Mouse (Mus musculus) frontal cortex, postnatal 25 days (tissue): Measurements from ENCODE around the gene Elobl.

Experiments
- DNase-seq, 2 experiments: peaks; one replicate each; pipeline ENCODE4 v3.0.0; 2022; ENCODE audit warnings: low spot score in 2 of 2

Gene Elobl

DNA sequence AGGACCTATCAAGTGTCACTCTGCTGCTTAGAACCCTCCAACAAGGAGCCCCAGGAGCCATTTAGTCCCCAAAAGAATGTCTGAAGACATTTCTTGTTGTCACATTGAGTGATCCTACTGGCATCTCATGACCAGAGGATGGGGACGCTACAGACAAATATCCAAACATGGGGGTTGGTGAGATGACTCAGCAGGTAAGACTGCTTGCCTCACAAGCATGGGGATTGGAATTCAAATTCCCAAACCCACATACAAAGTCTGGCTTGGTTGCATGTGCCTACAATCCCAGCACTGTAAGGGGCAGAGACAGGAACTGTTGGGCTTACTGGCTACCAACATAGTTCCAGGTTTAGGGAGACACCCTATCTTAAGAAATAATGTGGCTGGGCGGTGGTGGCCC lies 28.8 kb downstream of the Elobl start:
- DNase-seq = no peak

DNA sequence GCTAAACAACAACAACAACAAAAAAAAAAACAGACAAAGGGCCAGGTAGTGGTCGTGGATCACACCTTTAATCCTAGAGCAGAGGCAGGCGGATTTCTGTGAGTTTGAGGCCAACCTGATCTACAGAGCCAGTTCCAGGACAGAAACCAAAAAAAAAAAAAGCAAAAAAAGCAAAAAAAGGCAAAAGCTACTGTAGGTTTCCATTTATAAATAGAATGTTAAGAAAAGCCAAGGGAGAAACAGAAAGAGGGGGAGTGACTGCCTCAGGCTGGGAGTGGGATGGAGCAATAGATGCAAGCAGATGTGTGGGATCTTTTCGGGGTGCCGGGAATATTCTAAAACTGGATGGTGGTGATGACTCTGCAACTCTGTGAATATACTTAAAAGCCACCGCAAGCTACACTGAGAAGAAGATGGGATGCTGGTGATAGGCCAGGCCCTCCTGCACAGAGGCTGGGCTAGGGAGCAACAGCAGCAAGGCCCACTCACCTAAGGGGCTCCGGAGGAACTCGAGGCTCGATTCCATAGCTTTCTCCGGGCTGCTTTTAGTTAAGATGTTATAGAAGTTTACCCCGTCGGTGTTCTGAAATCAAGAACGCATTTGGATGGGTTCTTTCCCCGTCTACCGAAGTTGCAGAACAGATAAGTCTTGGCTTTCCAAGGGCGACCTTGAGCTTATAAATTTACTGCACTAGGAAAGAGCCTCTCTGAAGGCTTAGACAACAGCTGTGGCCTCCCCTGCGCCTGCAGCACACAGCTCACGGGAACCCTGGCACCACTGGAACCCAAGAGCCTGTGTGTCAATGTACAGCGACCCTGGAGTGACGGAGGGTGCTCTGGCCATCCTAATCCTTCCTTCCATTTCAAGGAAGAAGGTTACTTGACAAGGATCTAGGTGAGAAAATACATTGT lies 32.4 kb downstream of the Elobl start:
- peak; percentile 19 to 39 for DNase-seq

DNA sequence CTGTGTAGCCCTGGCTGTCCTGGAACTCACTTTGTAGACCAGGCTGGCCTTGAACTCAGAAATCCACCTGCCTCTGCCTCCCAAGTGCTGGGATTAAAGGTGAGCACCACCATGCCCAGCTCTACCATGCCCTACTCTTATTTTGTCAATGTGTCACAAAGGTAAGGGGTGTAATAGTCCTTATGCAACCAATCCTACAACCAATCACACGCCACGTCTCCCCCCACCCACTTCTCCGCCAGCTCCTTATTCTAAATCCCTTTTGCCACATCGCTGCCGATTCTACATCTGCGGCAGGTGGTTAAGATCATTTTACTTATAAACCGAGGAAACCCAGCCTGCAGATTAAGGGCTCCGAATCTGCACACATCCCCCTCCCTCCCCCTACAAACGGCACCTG lies 33.7 kb downstream of the Elobl start:
- DNase-seq = no peak

DNA sequence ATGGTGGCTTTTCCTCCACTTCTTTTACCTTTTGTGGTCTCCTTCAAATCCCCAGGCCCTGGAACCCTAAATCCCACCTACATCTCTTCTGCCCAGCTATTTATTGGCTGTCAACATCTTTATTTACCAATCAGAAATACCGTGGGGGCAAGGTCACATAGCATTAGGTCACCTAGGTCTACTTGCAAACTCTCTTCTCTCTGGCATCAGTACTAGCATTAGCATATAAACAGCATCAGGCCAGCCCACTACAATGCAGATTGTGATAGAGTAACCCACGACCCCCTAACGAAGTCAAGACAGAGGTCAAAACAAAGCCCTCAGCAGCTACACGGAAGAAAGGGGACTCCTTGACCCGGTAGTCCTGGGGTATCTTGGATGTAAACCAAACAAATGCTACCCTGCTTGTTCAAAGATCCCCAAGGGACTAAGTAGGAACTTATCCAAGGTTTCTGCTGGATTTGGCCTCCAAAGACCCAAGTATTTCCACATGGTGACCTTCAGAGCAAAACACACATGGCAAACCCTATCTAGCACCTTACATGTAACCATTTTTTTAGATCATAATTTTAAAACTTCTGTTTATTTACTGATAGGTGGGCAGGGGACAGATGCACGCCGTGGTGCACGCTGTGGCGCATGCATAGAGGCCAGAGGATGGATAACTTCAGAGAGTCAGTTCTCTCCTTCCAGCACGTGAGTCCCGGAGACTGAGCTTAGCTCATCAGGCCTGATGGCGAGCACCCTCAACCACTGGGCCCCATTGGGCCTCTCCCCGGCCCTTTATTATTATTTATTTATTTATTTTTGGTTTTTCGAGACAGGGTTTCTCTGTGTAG lies 34.8 kb downstream of the Elobl start:
- DNase-seq = no peak

DNA sequence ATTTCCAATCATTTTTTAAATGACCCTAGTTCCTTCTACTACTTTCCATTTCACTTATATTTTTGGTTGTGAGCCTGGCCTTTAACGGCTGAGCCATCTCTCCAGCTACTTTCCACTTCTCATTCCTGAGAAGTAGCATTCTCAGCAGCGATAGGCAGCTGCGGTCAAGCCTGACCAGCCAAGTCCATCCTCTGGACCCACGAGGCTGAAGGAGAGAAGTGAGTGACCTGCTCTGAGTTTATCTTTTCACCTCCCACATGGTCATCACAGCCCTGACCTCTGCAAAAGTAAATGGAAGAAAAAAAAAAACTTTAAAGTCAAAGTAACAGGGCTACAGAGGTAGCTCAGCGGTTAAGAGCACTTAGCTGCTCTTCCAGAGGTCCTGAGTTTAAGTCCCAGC lies 40.2 kb downstream of the Elobl start:
- no peak for DNase-seq
